Mouse (Mus musculus): ENCODE results near the gene Ndrg4. TPM values are rescaled to one million over a fixed set of nuclear protein-coding genes. Genes with fewer than 3 reads are reported as not detected.

The Ndrg4 gene
- 1 to 10 TPM; 2.4 to 4.0 TPM for total RNA-seq (2021)
- long read RNA-seq, experiment 1, transcript Ndrg4-201 (17 exons, 3,101 nt), result major isoform, 5 of 13 reads
- long read RNA-seq, experiment 1, partial matches to known transcripts, result 0 of 13 reads
- long read RNA-seq, experiment 1, other reads (novel, unspliced or antisense), result 4 of 13 reads
- long read RNA-seq, experiment 2, transcript Ndrg4-201 (17 exons, 3,101 nt), result major isoform, 5 of 11 reads
- long read RNA-seq, experiment 2, partial matches to known transcripts, result 1 of 11 reads
- long read RNA-seq, experiment 2, other reads (novel, unspliced or antisense), result 4 of 11 reads

GRCm38 (mm10) chr8:95676631-95677030, at the start of gene Ndrg4:
Ndrg4 (plus strand) TSS chr8:95676980.
- Histone ChIP-seq H3K4me3 (peak within 1 kb of the TSS; percentile 75), H3K27ac (no peak within 1 kb of the TSS)
- intact Hi-C loops (cut with DNase I), result no loop called here
- no peak for TF ChIP-seq CTCF (IDR thresholded peaks at IDR 0.05)
- DNase-seq, result no peak

GRCm38 (mm10) chr8:95632840-95633239, 43.9 kb upstream of the Ndrg4 start:
- no peak for DNase-seq
- Histone ChIP-seq H3K27ac (no peak overlapping the region), H3K4me3 (peak overlapping the region; percentile 98)
- no peak for TF ChIP-seq CTCF (IDR thresholded peaks at IDR 0.05)
- intact Hi-C loops (cut with DNase I), result loop anchor here (5.0 to 10.0 kb wide), 2 partner anchors 174 to 298 kb away; partner anchors contain the start of genes Cnot1, Usb1 and Zfp319

DNA sequence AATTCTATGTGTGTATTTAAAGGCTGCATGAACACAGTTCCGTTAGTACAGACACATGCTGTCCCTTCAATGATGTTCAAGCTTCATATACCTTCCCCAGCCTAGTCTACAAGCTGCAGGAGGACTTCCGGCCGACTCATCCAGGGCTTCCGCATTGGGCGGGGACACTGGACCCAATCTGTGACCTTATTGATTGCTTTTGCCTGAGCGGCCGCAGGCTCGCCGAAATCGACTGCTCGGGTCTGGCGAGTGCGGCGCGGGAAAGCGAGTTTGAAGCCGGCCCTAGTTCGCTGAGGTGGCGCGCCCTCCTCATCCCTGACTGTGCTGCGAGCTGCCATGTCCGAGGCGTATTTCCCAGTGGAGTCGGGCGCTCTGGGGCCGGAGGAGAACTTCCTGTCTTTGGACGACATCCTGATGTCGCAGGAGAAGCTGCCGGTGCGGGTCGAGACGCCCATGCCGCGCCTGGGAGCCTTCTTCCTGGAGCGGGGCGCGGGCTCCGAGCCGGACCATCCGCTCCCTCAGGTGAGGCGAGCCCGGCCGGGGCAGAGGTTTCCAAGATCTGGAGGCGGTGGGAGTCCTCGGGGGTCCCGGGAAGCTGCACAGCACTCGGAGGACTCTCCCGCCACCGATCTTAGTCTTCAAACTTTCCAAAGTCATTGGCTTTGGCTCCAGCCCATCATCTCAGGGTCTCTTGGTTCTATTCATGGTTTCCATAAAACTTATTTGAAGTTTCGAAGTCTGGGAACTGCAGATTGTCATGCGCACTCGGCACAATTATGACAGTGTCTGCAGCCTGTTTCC, 43.3 kb upstream of the Ndrg4 start, which contains the start of gene Gins3:
Gene Gins3 (plus strand): TSS at position 192 of the 801 bp plus-strand sequence.
- intact Hi-C loops (cut with DNase I), result loop anchor here (5.0 to 10.0 kb wide), 2 partner anchors 174 to 299 kb away; partner anchors contain the start of genes Cnot1, Usb1 and Zfp319
- H3K27ac ChIP-seq, result peak within 1 kb of the TSS; percentile 39
- no peak for TF ChIP-seq CTCF (IDR thresholded peaks at IDR 0.05)
- H3K4me3 ChIP-seq, result peak within 1 kb of the TSS; percentile 98
- peak; percentile 95 for DNase-seq

- no peak overlapping the region for H3K27ac ChIP-seq
- H3K4me3 ChIP-seq, result peak overlapping the region; percentile 98
- no peak for DNase-seq
- intact Hi-C loops (cut with DNase I), result loop anchor here (5.0 to 10.0 kb wide), 2 partner anchors 173 to 299 kb away; partner anchors contain the start of genes Cnot1, Usb1 and Zfp319
- no peak for TF ChIP-seq CTCF (IDR thresholded peaks at IDR 0.05)
These were observed 42.8 kb upstream of the Ndrg4 start for GRCm38 (mm10) chr8:95634063-95634340.

GRCm38 (mm10) chr8:95644942-95645341, 31.8 kb upstream of the Ndrg4 start:
- Histone ChIP-seq H3K4me3 (no peak overlapping the region), H3K27ac (no peak overlapping the region)
- TF ChIP-seq CTCF (IDR thresholded peaks at IDR 0.05), result no peak
- DNase-seq, result no peak
- intact Hi-C loops (cut with DNase I), result no loop called here

GRCm38 (mm10) chr8:95648251-95648650, 28.5 kb upstream of the Ndrg4 start:
- intact Hi-C loops (cut with DNase I), result no loop called here
- no peak for TF ChIP-seq CTCF (IDR thresholded peaks at IDR 0.05)
- DNase-seq, result no peak
- Histone ChIP-seq H3K4me3 (no peak overlapping the region), H3K27ac (no peak overlapping the region)

DNA sequence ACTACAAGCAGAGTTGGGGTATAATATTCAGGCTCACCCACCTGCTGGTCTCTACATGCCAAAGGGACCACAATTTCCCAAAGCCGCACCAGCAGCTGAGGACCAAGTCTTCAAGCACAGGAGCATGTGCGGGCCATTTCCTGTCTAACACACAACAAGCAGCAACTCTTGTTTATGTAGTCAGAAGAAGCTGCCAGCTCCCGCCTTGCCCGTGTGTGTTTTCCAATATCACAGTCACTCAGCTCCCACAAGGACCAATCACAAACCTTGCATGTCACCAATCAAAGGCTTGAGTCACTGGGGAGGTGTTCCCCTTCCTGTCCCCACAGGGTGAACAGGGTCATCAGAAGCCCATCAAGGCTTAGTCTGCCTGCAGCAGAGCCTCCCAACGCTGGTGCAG, 23.4 kb upstream of the Ndrg4 start:
- no peak overlapping the region for H3K4me3 ChIP-seq
- DNase-seq, result no peak
- intact Hi-C loops (cut with DNase I), result no loop called here
- H3K27ac ChIP-seq, result no peak overlapping the region
- TF ChIP-seq CTCF (IDR thresholded peaks at IDR 0.05), result no peak

- no peak for DNase-seq
- TF ChIP-seq CTCF (IDR thresholded peaks at IDR 0.05), result no peak
- intact Hi-C loops (cut with DNase I), result no loop called here
- no peak overlapping the region for H3K27ac ChIP-seq
- H3K4me3 ChIP-seq, result no peak overlapping the region
These were observed 20.9 kb upstream of the Ndrg4 start for GRCm38 (mm10) chr8:95655831-95656230.

DNA sequence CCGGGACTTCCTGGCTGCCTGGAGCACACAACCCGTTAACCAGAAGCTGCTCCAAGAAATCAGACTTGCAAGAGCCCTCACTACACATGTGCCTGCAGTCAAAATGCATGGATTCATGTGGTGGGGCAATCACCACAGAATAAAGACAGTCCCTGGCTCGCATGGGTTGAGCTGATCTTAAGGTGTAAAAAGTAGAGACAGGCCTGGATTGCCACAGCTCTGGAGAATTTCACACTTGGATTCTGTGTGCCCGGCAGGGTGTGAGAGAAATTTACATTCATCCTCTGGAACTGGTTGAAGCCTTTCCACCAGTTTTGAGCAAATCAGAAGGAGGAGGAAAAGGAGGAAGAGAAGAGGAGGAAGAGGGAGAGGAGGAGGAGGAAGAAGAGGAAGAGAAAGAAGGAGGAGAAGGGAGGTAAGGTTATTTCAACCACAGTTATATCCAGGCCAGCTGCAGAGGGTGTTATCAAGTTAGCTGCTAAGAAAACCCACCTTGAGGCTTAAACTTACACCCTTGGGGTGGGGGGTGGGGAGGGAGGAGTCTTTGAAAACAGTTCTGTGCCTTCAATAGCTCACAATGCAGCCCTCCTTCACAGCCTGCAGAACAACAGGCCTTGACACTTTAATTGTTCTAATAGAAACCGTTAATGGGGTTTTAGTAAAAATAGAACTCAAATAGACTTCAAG, 20.3 kb upstream of the Ndrg4 start:
- no peak for DNase-seq
- no peak for TF ChIP-seq CTCF (IDR thresholded peaks at IDR 0.05)
- Histone ChIP-seq H3K27ac (no peak overlapping the region), H3K4me3 (no peak overlapping the region)
- intact Hi-C loops (cut with DNase I), result no loop called here

GRCm38 (mm10) chr8:95657523-95657922, 19.3 kb upstream of the Ndrg4 start:
- no peak for TF ChIP-seq CTCF (IDR thresholded peaks at IDR 0.05)
- Histone ChIP-seq H3K4me3 (no peak overlapping the region), H3K27ac (no peak overlapping the region)
- intact Hi-C loops (cut with DNase I), result no loop called here
- no peak for DNase-seq

DNA sequence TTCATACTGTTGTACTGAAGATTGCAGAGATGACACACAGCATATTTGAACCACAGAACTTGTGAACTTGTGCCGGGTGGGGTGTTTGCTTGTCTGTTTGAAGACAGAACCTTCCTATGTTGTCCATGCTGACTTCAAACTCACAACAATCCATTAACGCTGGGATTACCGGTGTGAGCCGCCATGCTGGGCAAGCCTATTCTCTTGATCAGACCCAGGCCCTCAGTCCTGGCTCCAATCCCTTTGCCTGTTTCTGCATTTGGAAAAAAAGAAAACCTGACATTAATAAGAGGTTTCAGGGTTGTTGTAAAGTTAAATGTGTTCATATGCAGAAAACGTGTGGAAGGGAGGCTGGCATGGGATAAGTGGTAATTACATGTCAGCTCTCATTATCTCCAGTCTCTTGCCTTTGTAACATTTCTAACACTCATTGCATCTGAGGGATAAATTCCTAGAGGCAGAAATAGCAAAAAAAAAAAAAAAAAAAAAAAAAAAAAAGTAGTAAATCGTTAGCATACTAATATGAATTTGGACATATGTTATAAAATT, 16.4 kb upstream of the Ndrg4 start:
- no peak for TF ChIP-seq CTCF (IDR thresholded peaks at IDR 0.05)
- H3K4me3 ChIP-seq, result no peak overlapping the region
- intact Hi-C loops (cut with DNase I), result no loop called here
- no peak overlapping the region for H3K27ac ChIP-seq
- no peak for DNase-seq

GRCm38 (mm10) chr8:95661085-95661484, 15.7 kb upstream of the Ndrg4 start:
- no peak overlapping the region for H3K4me3 ChIP-seq
- DNase-seq, result no peak
- intact Hi-C loops (cut with DNase I), result no loop called here
- no peak for TF ChIP-seq CTCF (IDR thresholded peaks at IDR 0.05)
- H3K27ac ChIP-seq, result no peak overlapping the region
